Mouse (Mus musculus): ENCODE results near the gene Orai3. TPM values are rescaled to one million over a fixed set of nuclear protein-coding genes. Genes with fewer than 3 reads are reported as not detected.

The Orai3 gene
- total and polyA plus RNA-seq, 3 experiments, result 10.3 to 16.9 (median 11.6) TPM

DNA sequence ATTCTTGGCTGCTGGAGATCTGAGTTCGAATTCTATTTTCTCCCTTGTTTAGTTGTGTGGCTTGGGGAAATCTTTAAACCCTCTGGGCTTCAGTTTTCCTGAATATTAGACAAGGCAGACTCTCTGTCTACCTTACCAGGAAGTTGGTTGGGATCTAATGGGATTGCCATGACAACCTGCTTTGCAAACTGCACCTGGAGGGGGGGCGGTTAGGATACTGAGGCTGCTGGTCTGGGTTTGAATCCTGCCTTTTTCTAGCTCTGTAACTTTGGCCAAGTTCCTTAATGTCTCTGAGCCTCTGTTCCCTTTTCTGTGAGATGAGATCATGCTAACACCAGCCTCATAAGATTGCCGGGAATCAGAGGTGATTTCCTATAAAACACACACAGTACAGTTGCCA is 52.9 kb downstream of the Orai3 start:
- no peak for TF ChIP-seq ELF1 (IDR thresholded peaks at IDR 0.05; ENCODE audit: low read depth, low read length)
- no peak for TF ChIP-seq CTCF (conservative IDR thresholded peaks at IDR 0.05 in 1 of 2, IDR thresholded peaks at IDR 0.05 in 1 of 2; ENCODE audit: low read depth in 2 of 2, low read length in 2 of 2)
- TF ChIP-seq EP300 (IDR thresholded peaks at IDR 0.05; ENCODE audit: low read length), result no peak
- in situ Hi-C loops (cut with MboI; ENCODE audit: low pct_ligation_motif_present, low pct_unique_long_range_greater_than_20kb, low sequenced_read_pairs), result no loop called here
- H3K4me1 ChIP-seq (ENCODE audit: control insufficient read depth in 1 of 2, insufficient read depth in 2 of 2), result peaks cover 4 to 31% of the 10 kb centered on the region in 2 experiments; a peak in 3 of 4 replicates
- dilution Hi-C loops (cut with MboI; ENCODE audit: extremely low pct_ligation_motif_present, extremely low pct_unique_long_range_greater_than_20kb, low sequenced_read_pairs), result no loop called here
- no peaks in the 10 kb centered on the region for H3K27me3 ChIP-seq (replicated peaks)
- H3K9ac ChIP-seq (ENCODE audit: insufficient read depth, low read depth), result no peak overlapping the region
- no peak overlapping the region for H3K27ac ChIP-seq (ENCODE audit: insufficient read depth, low read depth)
- no peaks in the 10 kb centered on the region for H3K36me3 ChIP-seq (replicated peaks in 1 of 2; ENCODE audit: control insufficient read depth in 1 of 2, insufficient read depth in 1 of 2, low read length in 1 of 2)
- H3K9me3 ChIP-seq (replicated peaks; ENCODE audit: low read length), result no peaks in the 10 kb centered on the region
- no peak for DNase-seq (ENCODE audit: extremely low read depth)
- no peaks in the 10 kb centered on the region for H3K79me2 ChIP-seq (replicated peaks; ENCODE audit: control insufficient read depth, extremely low read depth, insufficient read depth, poor library complexity, severe bottlenecking)
- no peak overlapping the region for H3K4me2 ChIP-seq (ENCODE audit: insufficient read depth, low read depth, poor library complexity, severe bottlenecking)
- no peak overlapping the region for H3K4me3 ChIP-seq (replicated peaks in 1 of 3; ENCODE audit: low read depth in 2 of 3, low read length in 2 of 3, poor library complexity in 1 of 3)

DNA sequence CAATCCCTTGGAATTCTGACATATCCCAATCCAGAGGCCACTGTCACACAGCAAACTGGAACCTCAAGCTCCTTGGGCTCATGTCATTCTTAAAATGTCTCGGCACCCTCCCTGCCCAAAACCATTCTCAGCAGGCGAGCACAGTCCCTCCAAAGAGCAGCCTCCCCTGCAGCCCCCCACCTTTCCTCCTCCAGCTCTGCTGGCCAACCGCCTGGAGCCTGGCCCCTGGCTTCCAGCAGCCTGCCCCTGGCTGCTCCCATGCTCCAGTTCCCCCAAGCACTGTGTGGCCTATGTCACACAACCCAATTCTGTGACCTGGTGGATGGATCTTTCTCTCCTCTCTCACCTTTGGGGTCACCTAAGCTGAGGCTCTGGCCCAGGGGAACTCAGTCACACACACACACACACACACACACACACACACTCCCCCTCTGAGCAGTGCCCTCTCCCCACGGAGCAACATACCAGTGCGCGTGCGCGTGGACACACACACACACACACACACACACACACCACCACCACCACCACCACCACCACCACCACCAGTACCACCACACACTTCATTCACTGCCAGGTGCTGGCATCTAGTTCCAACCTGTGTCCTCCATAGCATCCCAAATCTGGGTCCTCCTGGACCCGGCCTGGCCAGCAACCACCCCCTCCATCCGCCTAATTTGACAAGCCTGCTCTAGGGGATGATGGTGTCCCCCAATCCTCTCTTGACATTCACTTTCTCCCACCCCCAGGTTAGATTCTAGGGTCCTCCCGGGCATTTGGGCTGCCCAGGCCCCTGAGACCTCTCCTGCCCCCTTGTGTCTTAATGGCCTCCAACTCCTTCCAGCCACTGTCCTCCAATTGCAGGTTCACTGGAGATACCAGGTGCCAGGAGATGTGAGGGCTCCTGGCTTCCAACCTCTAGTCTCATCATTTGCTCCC is 53.9 kb downstream of the Orai3 start:
- no peak overlapping the region for H3K4me2 ChIP-seq (ENCODE audit: insufficient read depth, low read depth, poor library complexity, severe bottlenecking)
- in situ Hi-C loops (cut with MboI; ENCODE audit: low pct_ligation_motif_present, low pct_unique_long_range_greater_than_20kb, low sequenced_read_pairs) (no loop called here), dilution Hi-C loops (cut with MboI; ENCODE audit: extremely low pct_ligation_motif_present, extremely low pct_unique_long_range_greater_than_20kb, low sequenced_read_pairs) (no loop called here)

DNA sequence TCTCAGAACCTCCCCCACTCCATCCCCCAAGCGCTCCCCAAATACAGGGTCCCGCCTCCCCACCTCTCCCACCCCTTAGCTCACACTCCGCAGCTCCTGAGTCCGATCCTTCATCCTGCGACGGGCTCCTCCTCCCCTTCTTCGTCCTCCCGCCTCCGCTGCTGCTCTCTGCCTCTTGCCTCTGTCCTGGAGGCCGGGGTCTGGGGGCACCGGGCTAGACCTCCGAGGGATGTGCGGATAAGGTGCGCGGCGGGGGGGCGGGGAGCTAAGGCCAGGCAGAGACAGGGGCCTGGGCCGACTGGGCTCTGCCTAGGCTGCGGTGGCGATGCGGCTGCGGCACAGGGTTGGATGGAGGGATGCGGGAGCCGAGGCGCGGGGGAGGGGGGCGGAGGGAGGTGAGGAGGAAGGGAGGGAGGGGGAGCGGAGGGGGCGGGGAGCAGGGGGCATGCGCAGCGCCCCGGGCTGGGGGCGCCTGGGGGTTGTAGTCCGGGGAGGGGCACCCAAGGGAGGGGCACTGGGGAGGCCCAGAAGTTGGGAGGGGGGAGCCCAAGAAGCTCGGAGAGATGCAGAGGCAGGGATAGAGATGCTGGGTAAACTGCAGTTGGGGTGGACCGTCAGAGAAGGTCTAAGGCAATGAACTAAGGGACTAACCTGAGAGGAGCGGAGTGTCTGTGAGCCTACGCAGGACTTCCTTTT is 54.7 kb downstream of the Orai3 start, which contains the start of the genes Stx4a and Stx1b:
Stx4a (plus strand) TSS at position 119 of the 696 bp plus-strand sequence.
Stx1b (minus strand) TSS at position 374 of the 696 bp plus-strand sequence.
- dilution Hi-C loops (cut with MboI; ENCODE audit: extremely low pct_ligation_motif_present, extremely low pct_unique_long_range_greater_than_20kb, low sequenced_read_pairs), result no loop called here
- TF ChIP-seq NRF1 (IDR thresholded peaks at IDR 0.05; ENCODE audit: low read depth, low read length) (no peak), POLR2AphosphoS2 (IDR thresholded peaks at IDR 0.05; ENCODE audit: low read depth, low read length) (no peak), EP300 (IDR thresholded peaks at IDR 0.05; ENCODE audit: low read length) (no peak), ZC3H11A (IDR thresholded peaks at IDR 0.05; ENCODE audit: low read depth, low read length) (no peak), TBP (conservative IDR thresholded peaks at IDR 0.05; ENCODE audit: low read depth, low read length) (no peak), CHD2 (IDR thresholded peaks at IDR 0.05; ENCODE audit: low read length) (no peak), MAZ (IDR thresholded peaks at IDR 0.05; ENCODE audit: low read depth, low read length) (no peak), ELF1 (IDR thresholded peaks at IDR 0.05; ENCODE audit: low read depth, low read length) (no peak), RCOR1 (conservative IDR thresholded peaks at IDR 0.05; ENCODE audit: low read depth, low read length) (no peak), MYC (IDR thresholded peaks at IDR 0.05; ENCODE audit: low read depth, low read length) (no peak)
- Histone ChIP-seq H3K9me3 (replicated peaks; ENCODE audit: low read length) (no peaks in the 10 kb centered on the region), H3K36me3 (replicated peaks in 1 of 2; ENCODE audit: control insufficient read depth in 1 of 2, insufficient read depth in 1 of 2, low read length in 1 of 2) (no peaks in the 10 kb centered on the region), H3K4me3 (replicated peaks in 1 of 3; ENCODE audit: low read depth in 2 of 3, low read length in 2 of 3, poor library complexity in 1 of 3) (no peak within 1 kb of the TSS), H3K27me3 (replicated peaks) (no peaks in the 10 kb centered on the region), H3K4me2 (ENCODE audit: insufficient read depth, low read depth, poor library complexity, severe bottlenecking) (no peak within 1 kb of the TSS), H3K27ac (ENCODE audit: insufficient read depth, low read depth) (no peak within 1 kb of the TSS), H3K9ac (ENCODE audit: insufficient read depth, low read depth) (no peak within 1 kb of the TSS), H3K79me2 (replicated peaks; ENCODE audit: control insufficient read depth, extremely low read depth, insufficient read depth, poor library complexity, severe bottlenecking) (no peaks in the 10 kb centered on the region), H3K4me1 (ENCODE audit: control insufficient read depth in 1 of 2, insufficient read depth in 2 of 2) (peaks cover 4 to 28% of the 10 kb centered on the region in 2 experiments; a peak in 3 of 4 replicates)
- in situ Hi-C loops (cut with MboI; ENCODE audit: low pct_ligation_motif_present, low pct_unique_long_range_greater_than_20kb, low sequenced_read_pairs), result no loop called here
- no peak for DNase-seq (ENCODE audit: extremely low read depth)

More for the DNA sequence above, 53.9 kb downstream of the Orai3 start:
- Histone ChIP-seq H3K79me2 (replicated peaks; ENCODE audit: control insufficient read depth, extremely low read depth, insufficient read depth, poor library complexity, severe bottlenecking) (no peaks in the 10 kb centered on the region), H3K9me3 (replicated peaks; ENCODE audit: low read length) (no peaks in the 10 kb centered on the region), H3K4me1 (ENCODE audit: control insufficient read depth in 1 of 2, insufficient read depth in 2 of 2) (peaks cover 4 to 28% of the 10 kb centered on the region in 2 experiments; a peak in 3 of 4 replicates), H3K36me3 (replicated peaks in 1 of 2; ENCODE audit: control insufficient read depth in 1 of 2, insufficient read depth in 1 of 2, low read length in 1 of 2) (no peaks in the 10 kb centered on the region), H3K4me3 (replicated peaks in 1 of 3; ENCODE audit: low read depth in 2 of 3, low read length in 2 of 3, poor library complexity in 1 of 3) (no peak overlapping the region), H3K9ac (ENCODE audit: insufficient read depth, low read depth) (no peak overlapping the region), H3K27me3 (replicated peaks) (no peaks in the 10 kb centered on the region), H3K27ac (ENCODE audit: insufficient read depth, low read depth) (no peak overlapping the region)
- no peak for DNase-seq (ENCODE audit: extremely low read depth)
- TF ChIP-seq ZNF384 (IDR thresholded peaks at IDR 0.05; ENCODE audit: low read depth, low read length) (no peak), SMC3 (IDR thresholded peaks at IDR 0.05; ENCODE audit: low read depth, low read length) (no peak), RCOR1 (conservative IDR thresholded peaks at IDR 0.05; ENCODE audit: low read depth, low read length) (no peak), ZKSCAN1 (IDR thresholded peaks at IDR 0.05; ENCODE audit: borderline replicate concordance, low read depth, low read length) (no peak), POLR2A (IDR thresholded peaks at IDR 0.05; ENCODE audit: low read depth, low read length) (no peak), MYC (IDR thresholded peaks at IDR 0.05; ENCODE audit: low read depth, low read length) (no peak), JUN (IDR thresholded peaks at IDR 0.05; ENCODE audit: insufficient read depth, low read depth, low read length) (no peak), EP300 (IDR thresholded peaks at IDR 0.05; ENCODE audit: low read length) (no peak), ELF1 (IDR thresholded peaks at IDR 0.05; ENCODE audit: low read depth, low read length) (no peak), POLR2AphosphoS2 (IDR thresholded peaks at IDR 0.05; ENCODE audit: low read depth, low read length) (no peak), USF1 (IDR thresholded peaks at IDR 0.05; ENCODE audit: low read depth, low read length) (no peak), E2F4 (IDR thresholded peaks at IDR 0.05; ENCODE audit: insufficient replicate concordance, low read depth, low read length) (no peak), PAX5 (IDR thresholded peaks at IDR 0.05; ENCODE audit: low read length) (no peak), IRF4 (IDR thresholded peaks at IDR 0.05; ENCODE audit: low read depth, low read length) (no peak), MAFK (IDR thresholded peaks at IDR 0.05; ENCODE audit: insufficient replicate concordance, low read length) (no peak), NELFE (IDR thresholded peaks at IDR 0.05; ENCODE audit: low read depth, low read length) (no peak), NRF1 (IDR thresholded peaks at IDR 0.05; ENCODE audit: low read depth, low read length) (no peak)

Measured in CH12.LX (cell line).